Mouse (Mus musculus): ENCODE measurements at regions not wholly inside any gene's neighbourhood (a gene's known extent, or its start where the extent isn't known, plus 50 kb on each side); places are given as distances from the start of the nearest gene placed in this dataset.

GRCm38 (mm10) chr1:97479921-97480320 lies 182.0 kb downstream of the D1Ertd622e start:
- TF ChIP-seq CTCF (IDR thresholded peaks at IDR 0.05; ENCODE audit: low read depth, low read length) (no peak), POLR2A (IDR thresholded peaks at IDR 0.05; ENCODE audit: extremely low read depth, insufficient read depth, low read length) (no peak)

Data from liver, adult 2 months (tissue).